Mouse (Mus musculus): Measurements from ENCODE around the gene Rraga.
A peak's percentile ranks its signal among the peaks of the same experiment; 100 is the strongest.

DNA sequence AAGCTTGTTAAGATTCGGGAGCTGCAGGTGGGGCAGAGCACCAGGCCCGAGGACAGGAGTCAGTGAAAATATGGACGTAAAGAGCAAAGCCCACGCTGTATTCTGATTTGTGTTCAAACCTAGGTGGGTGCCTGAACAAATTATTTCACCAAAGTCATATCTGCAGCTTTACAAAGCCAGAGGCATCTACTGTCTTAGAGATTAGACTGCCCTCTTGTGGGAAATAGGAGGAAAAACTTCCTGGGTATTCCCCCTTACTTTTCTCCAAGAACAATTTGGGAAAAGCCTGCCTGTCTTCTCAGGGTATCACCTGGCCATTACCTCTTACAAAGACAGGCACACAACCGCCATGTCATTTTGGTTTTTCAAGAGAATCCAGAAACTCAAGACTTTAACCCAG lies 29.9 kb upstream of the Rraga start:
- TF ChIP-seq CTCF (IDR thresholded peaks at IDR 0.05; ENCODE audit: extremely low read depth, insufficient read depth, low read length) (peak; percentile 24; the same call in 1 of the 2 replicates), POLR2A (IDR thresholded peaks at IDR 0.05; ENCODE audit: extremely low read depth, insufficient read depth, low read length) (no peak)

Data from cortical plate, adult 2 months (tissue).